Mouse (Mus musculus) spleen, embryonic (tissue): ENCODE data around the gene Acot13.
"Not testable (repeated sequence)": the region's sequence is repeated elsewhere in the genome, so short reads cannot be mapped to it uniquely, and the experiment has no call there.

Experiments
- CTCF ChIA-PET: fragments of 350-600 bp; sonication (Branson Sonifier 250); formaldehyde crosslinking; loops from one replicate; lab custom pipeline; 2022; lab: Charles Lee

The Acot13 gene

GRCm38 (mm10) chr13:24787477-24787876, 43.9 kb downstream of the Acot13 start:
- CTCF ChIA-PET, result interaction anchor here (0.6 kb wide), 1 partner anchor 95 kb away, joined by 4 read pairs; no protein-coding TSS in a partner anchor

GRCm38 (mm10) chr13:24786014-24786490, 45.3 kb downstream of the Acot13 start:
- CTCF ChIA-PET, result no interaction called here

- CTCF ChIA-PET, result no interaction called here
These were observed 49.4 kb downstream of the Acot13 start for GRCm38 (mm10) chr13:24781916-24782315.

DNA sequence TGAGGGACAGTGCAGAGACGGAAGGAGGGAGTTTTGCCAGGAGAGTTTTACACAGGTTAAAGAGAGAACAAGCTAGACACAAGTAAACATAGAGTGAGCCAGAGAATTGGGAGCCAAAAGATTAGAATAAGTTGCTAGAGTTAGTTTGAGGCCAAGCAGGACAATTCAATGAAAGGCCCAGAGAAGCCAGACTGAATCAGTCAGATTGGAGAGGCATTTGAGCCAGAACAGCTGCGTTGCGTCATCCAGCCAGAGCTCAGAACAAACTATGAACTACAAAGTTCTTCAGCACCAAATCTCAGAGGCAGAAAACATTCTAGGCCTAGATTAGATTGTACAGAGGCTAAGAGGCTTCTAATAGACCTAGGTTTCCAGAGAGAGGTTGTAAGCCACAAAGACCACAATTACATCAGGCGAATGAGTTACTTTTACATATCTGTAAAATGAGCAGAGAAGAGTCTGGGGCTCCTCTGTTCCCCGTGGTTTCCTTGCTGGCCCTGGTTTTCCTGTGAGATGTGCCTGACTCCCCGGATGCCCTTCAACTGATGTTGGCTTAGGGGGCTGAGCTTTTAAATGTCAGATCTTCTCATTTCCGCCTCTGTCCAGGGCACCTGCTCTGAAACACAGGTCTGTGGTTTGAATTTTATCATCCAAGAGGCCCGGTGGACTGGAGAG, 52.5 kb downstream of the Acot13 start:
- CTCF ChIA-PET, result no interaction called here

DNA sequence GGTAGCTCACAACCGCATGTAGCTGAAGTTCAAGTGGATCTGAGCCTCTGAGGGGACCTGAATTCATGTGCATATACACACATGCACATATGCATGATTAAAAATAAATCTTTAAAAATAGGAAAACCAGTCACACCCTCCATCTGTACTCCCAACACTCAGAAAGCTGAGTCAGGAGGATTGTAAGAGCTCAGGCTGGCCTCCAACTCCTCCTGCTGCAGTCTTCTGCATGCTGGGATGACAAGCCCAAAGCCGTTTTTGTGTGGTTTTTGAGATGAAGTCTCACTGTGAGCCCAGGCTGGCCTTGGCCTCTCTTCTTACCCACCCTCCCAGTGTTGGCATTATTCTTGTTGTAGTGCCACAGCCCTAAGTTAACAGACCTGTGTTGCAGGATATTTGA, 53.3 kb downstream of the Acot13 start:
- CTCF ChIA-PET, result no interaction called here

GRCm38 (mm10) chr13:24776146-24776844, 55.0 kb downstream of the Acot13 start:
- CTCF ChIA-PET, result interaction anchor here (0.6 kb wide), 2 partner anchors 239 to 327 kb away, joined by 4 to 6 read pairs; no protein-coding TSS in a partner anchor

GRCm38 (mm10) chr13:24771482-24771881, 59.9 kb downstream of the Acot13 start:
- CTCF ChIA-PET, result not testable (repeated sequence)
